Mouse (Mus musculus) R1 (cell line): Measurements from ENCODE around the gene Armc9.

Experiments used
- DNase-seq: peaks from one replicate; pipeline ENCODE4 v3.0.0-alpha.2; 2018; ENCODE audit warnings: low read depth, low spot score

Gene Armc9

GRCm38 (mm10) chr1:86225195-86225594, 70.6 kb downstream of the Armc9 start:
- DNase-seq: peak; percentile 82

GRCm38 (mm10) chr1:86228653-86229052, 74.1 kb downstream of the Armc9 start:
- no peak for DNase-seq

GRCm38 (mm10) chr1:86229184-86229829, 74.7 kb downstream of the Armc9 start:
- DNase-seq: no peak

- no peak for DNase-seq
These were observed 78.1 kb downstream of the Armc9 start for GRCm38 (mm10) chr1:86232631-86233030.

GRCm38 (mm10) chr1:86233808-86234207, 79.2 kb downstream of the Armc9 start:
- DNase-seq: no peak

- DNase-seq: no peak
These were observed 80.5 kb downstream of the Armc9 start for GRCm38 (mm10) chr1:86235118-86235517.

GRCm38 (mm10) chr1:86236442-86236841, 81.9 kb downstream of the Armc9 start:
- peak; percentile 91 for DNase-seq

- DNase-seq: no peak
These were observed 84.4 kb downstream of the Armc9 start for GRCm38 (mm10) chr1:86239010-86239409.

- no peak for DNase-seq
These were observed 85.3 kb downstream of the Armc9 start for GRCm38 (mm10) chr1:86239871-86240270.

- no peak for DNase-seq
These were observed 86.4 kb downstream of the Armc9 start for GRCm38 (mm10) chr1:86240959-86241358.

- DNase-seq: no peak
These were observed 88.9 kb downstream of the Armc9 start for GRCm38 (mm10) chr1:86243490-86243889.

- no peak for DNase-seq
These were observed 90.9 kb downstream of the Armc9 start for GRCm38 (mm10) chr1:86245301-86246085.

- no peak for DNase-seq
These were observed 98.8 kb downstream of the Armc9 start for GRCm38 (mm10) chr1:86253410-86253809.

GRCm38 (mm10) chr1:86256311-86256710, 101.7 kb downstream of the Armc9 start:
- no peak for DNase-seq

GRCm38 (mm10) chr1:86257228-86257627, 102.6 kb downstream of the Armc9 start:
- DNase-seq: no peak

- DNase-seq: no peak
These were observed 103.7 kb downstream of the Armc9 start for GRCm38 (mm10) chr1:86258171-86258824.

GRCm38 (mm10) chr1:86263564-86264339, 109.2 kb downstream of the Armc9 start:
- DNase-seq: no peak

- DNase-seq: no peak
These were observed 110.5 kb downstream of the Armc9 start for GRCm38 (mm10) chr1:86265060-86265459.

- no peak for DNase-seq
These were observed 114.1 kb downstream of the Armc9 start for GRCm38 (mm10) chr1:86268492-86269189.

GRCm38 (mm10) chr1:86269190-86269508, 114.6 kb downstream of the Armc9 start:
- no peak for DNase-seq

- DNase-seq: no peak
These were observed 117.1 kb downstream of the Armc9 start for GRCm38 (mm10) chr1:86271707-86272106.
